Mouse (Mus musculus) heart, postnatal 0 days (tissue): Measurements from ENCODE around the gene Slc4a2. TPM values are rescaled to one million over a fixed set of nuclear protein-coding genes. Genes with fewer than 3 reads are reported as not detected.
A peak's percentile ranks its signal among the peaks of the same experiment; 100 is the strongest.

Experiments used
- ATAC-seq: fragments of 200-750 bp; cut with Nextera tagmentation; 2 replicates; pipeline ENCODE4 v1.8.0; 2017; ENCODE audit warnings: low read depth, moderate number of reproducible peaks, moderate library complexity; ENCODE audit not compliant: insufficient read depth
- DNase-seq: peaks from one replicate; pipeline ENCODE4 v3.0.0-alpha.2; 2016; ENCODE audit warnings: low spot score
- H3K27ac ChIP-seq: fragments of 300-500 bp; sonication (generic); 2 replicates; pipeline ENCODE4 v1.5.1; 2014; ENCODE audit warnings: low read depth, mild to moderate bottlenecking
- H3K27me3 ChIP-seq: fragments of 300-500 bp; sonication (generic); 2 replicates; pipeline ENCODE4 v1.6.1; 2014; ENCODE audit warnings: low read length, mixed read lengths; ENCODE audit not compliant: control insufficient read depth, insufficient read depth
- H3K36me3 ChIP-seq: fragments of 300-500 bp; sonication (generic); replicated peaks from 2 replicates; pipeline ENCODE4 v1.6.1; 2014; ENCODE audit warnings: low read length, mixed read lengths; ENCODE audit not compliant: control insufficient read depth, insufficient read depth
- H3K4me1 ChIP-seq: fragments of 300-500 bp; sonication (generic); 2 replicates; pipeline ENCODE4 v1.6.1; 2014; ENCODE audit warnings: antibody characterized with exemption; ENCODE audit not compliant: control insufficient read depth, insufficient read depth
- H3K4me2 ChIP-seq: fragments of 300-500 bp; sonication (generic); 2 replicates; pipeline ENCODE4 v1.6.1; 2014; ENCODE audit warnings: low read depth, mild to moderate bottlenecking, low read length, moderate library complexity
- H3K4me3 ChIP-seq: fragments of 300-500 bp; sonication (generic); 2 replicates; pipeline ENCODE4 v1.5.1; 2014; ENCODE audit warnings: low read depth, low read length
- H3K9ac ChIP-seq: fragments of 300-500 bp; sonication (generic); replicated peaks from 2 replicates; pipeline ENCODE4 v1.6.1; 2014; ENCODE audit warnings: low read depth, low read length, mixed read lengths
- H3K9me3 ChIP-seq: fragments of 300-500 bp; sonication (generic); replicated peaks from 2 replicates; pipeline ENCODE4 v1.6.1; 2016; ENCODE audit warnings: low read length; ENCODE audit not compliant: control insufficient read depth
- CTCF ChIP-seq: IDR thresholded peaks from 2 replicates; pipeline ENCODE4 v1.5.1; 2016; ENCODE audit warnings: antibody characterized with exemption, control low read depth, low read depth
- EP300 ChIP-seq: IDR thresholded peaks from 2 replicates; pipeline ENCODE4 v1.6.1; 2016; ENCODE audit warnings: antibody characterized with exemption, low read depth
- whole genome bisulfite sequencing: fragments of 180-500 bp; shearing (Covaris S2); extraction: QIAGEN DNeasy Blood & Tissue Kit; methylation state at CpG from one replicate; pipeline ENCODE4 v1.1.7; 2014; 5-methylcytosine and 5-hydroxymethylcytosine counted together
- polyA plus RNA-seq: library from polyadenylated mRNA; unstranded; fragments of >200 nt; fragmentation: Nextera tagmentation; extraction: Ambion mirVana; gene quantifications from 2 replicates; pipeline ENCODE4 v1.2.1, GENCODE M21; 2015
- total RNA-seq: library from RNA; depleted of rRNA; stranded (reverse); fragments of >200 nt; gene quantifications from 2 replicates; pipeline ENCODE4 v1.2.3, GENCODE M21; 2014; ENCODE audit warnings: low replicate concordance

The Slc4a2 gene
- total and polyA plus RNA-seq, 2 experiments from 2014 or later, result 20.8 to 110 TPM

GRCm38 (mm10) chr5:24425421-24426036 lies 1.9 kb downstream of the Slc4a2 start:
- Histone ChIP-seq H3K9me3 (no peaks in the 10 kb centered on the region), H3K27ac (peak overlapping the region; percentile 96), H3K4me2 (peak overlapping the region; percentile 77), H3K36me3 (peaks cover 20% of the 10 kb centered on the region), H3K27me3 (no peaks in the 10 kb centered on the region), H3K4me1 (peaks cover 24% of the 10 kb centered on the region), H3K9ac (peak overlapping the region; percentile 70), H3K4me3 (peak overlapping the region; percentile 72)
- TF ChIP-seq EP300, result no peak
- no peak for TF ChIP-seq CTCF
- WGBS, result 1% methylated on average over 22 of the region's 30 CpGs
- ATAC-seq (no peak; the same call in 1 of the 2 replicates), DNase-seq (peak; percentile 45)

- H3K4me1 ChIP-seq, result peaks cover 24% of the 10 kb centered on the region
- peaks cover 22% of the 10 kb centered on the region for H3K36me3 ChIP-seq
- H3K4me2 ChIP-seq, result peak overlapping the region; percentile 77
- TF ChIP-seq EP300, result no peak
- no peak for TF ChIP-seq CTCF
- H3K9ac ChIP-seq, result peak overlapping the region; percentile 70
- no peak overlapping the region for H3K27ac ChIP-seq
- no peak for ATAC-seq
- H3K4me3 ChIP-seq, result peak overlapping the region; percentile 72
- WGBS, result 12% methylated on average over 10 of the region's 10 CpGs
- H3K9me3 ChIP-seq, result no peaks in the 10 kb centered on the region
- no peak for DNase-seq
- H3K27me3 ChIP-seq, result no peaks in the 10 kb centered on the region
Measured at GRCm38 (mm10) chr5:24426037-24426432, 2.4 kb downstream of the Slc4a2 start.

GRCm38 (mm10) chr5:24426556-24427284 lies 3.1 kb downstream of the Slc4a2 start:
- H3K9me3 ChIP-seq, result no peaks in the 10 kb centered on the region
- no peak for ATAC-seq
- WGBS, result 26% methylated on average over 9 of the region's 9 CpGs
- TF ChIP-seq CTCF (no peak), EP300 (no peak)
- peak overlapping the region; percentile 72; the same call in 1 of the 2 replicates for H3K4me3 ChIP-seq
- H3K36me3 ChIP-seq, result peaks cover 29% of the 10 kb centered on the region
- H3K9ac ChIP-seq, result no peak overlapping the region
- DNase-seq, result peak; percentile 31
- peaks cover 24% of the 10 kb centered on the region for H3K4me1 ChIP-seq
- H3K27ac ChIP-seq, result no peak overlapping the region
- H3K27me3 ChIP-seq, result no peaks in the 10 kb centered on the region
- peak overlapping the region; percentile 77 for H3K4me2 ChIP-seq

- no peak overlapping the region for H3K27ac ChIP-seq
Measured at GRCm38 (mm10) chr5:24427285-24427633, 3.6 kb downstream of the Slc4a2 start.

GRCm38 (mm10) chr5:24427981-24428402 lies 4.4 kb downstream of the Slc4a2 start:
- no peak overlapping the region for H3K9ac ChIP-seq
- no peak overlapping the region for H3K27ac ChIP-seq

More at GRCm38 (mm10) chr5:24427285-24427633, 3.6 kb downstream of the Slc4a2 start:
- H3K9ac ChIP-seq, result no peak overlapping the region
- H3K4me3 ChIP-seq, result no peak overlapping the region
- 53% methylated on average over 12 of the region's 12 CpGs for WGBS
- ATAC-seq, result no peak
- peaks cover 34% of the 10 kb centered on the region for H3K36me3 ChIP-seq
- no peak overlapping the region for H3K4me2 ChIP-seq
- no peak for DNase-seq
- H3K4me1 ChIP-seq, result peaks cover 24% of the 10 kb centered on the region
- no peaks in the 10 kb centered on the region for H3K9me3 ChIP-seq
- TF ChIP-seq CTCF (no peak), EP300 (no peak)
- H3K27me3 ChIP-seq, result no peaks in the 10 kb centered on the region

GRCm38 (mm10) chr5:24428596-24428995 lies 5.0 kb downstream of the Slc4a2 start:
- peaks cover 18% of the 10 kb centered on the region for H3K4me1 ChIP-seq
- DNase-seq, result no peak
- no peak for ATAC-seq
- no peaks in the 10 kb centered on the region for H3K9me3 ChIP-seq
- no peak overlapping the region for H3K4me3 ChIP-seq
- no peaks in the 10 kb centered on the region for H3K27me3 ChIP-seq
- H3K36me3 ChIP-seq, result peaks cover 47% of the 10 kb centered on the region
- no peak overlapping the region for H3K4me2 ChIP-seq
- H3K27ac ChIP-seq, result no peak overlapping the region
- H3K9ac ChIP-seq, result no peak overlapping the region
- WGBS, result 35% methylated on average over 9 of the region's 9 CpGs
- TF ChIP-seq CTCF (no peak), EP300 (no peak)

More at GRCm38 (mm10) chr5:24427981-24428402, 4.4 kb downstream of the Slc4a2 start:
- TF ChIP-seq EP300 (no peak), CTCF (no peak)
- peaks cover 42% of the 10 kb centered on the region for H3K36me3 ChIP-seq
- H3K4me2 ChIP-seq, result no peak overlapping the region
- DNase-seq, result no peak
- no peak overlapping the region for H3K4me3 ChIP-seq
- 32% methylated on average over 15 of the region's 15 CpGs for WGBS
- no peaks in the 10 kb centered on the region for H3K27me3 ChIP-seq
- no peak for ATAC-seq
- H3K9me3 ChIP-seq, result no peaks in the 10 kb centered on the region
- H3K4me1 ChIP-seq, result peaks cover 19% of the 10 kb centered on the region
